Mouse (Mus musculus): ENCODE measurements around the gene Gucy2e. TPM values are rescaled to one million over a fixed set of nuclear protein-coding genes. Genes with fewer than 3 reads are reported as not detected.
A peak's percentile ranks its signal among the peaks of the same experiment; 100 is the strongest.

The Gucy2e gene
- total and polyA plus RNA-seq, 2 experiments from 2014 or later, result 0.07 TPM; not detected in 1

GRCm38 (mm10) chr11:69202469-69203230 lies 34.2 kb downstream of the Gucy2e start:
- Histone ChIP-seq H3K9me3 (replicated peaks; ENCODE audit: control insufficient read depth, low read length) (no peaks in the 10 kb centered on the region), H3K4me3 (ENCODE audit: low read depth, low read length) (no peak overlapping the region), H3K27ac (ENCODE audit: low read depth) (no peak overlapping the region), H3K9ac (replicated peaks; ENCODE audit: low read depth, low read length) (no peak overlapping the region), H3K36me3 (replicated peaks; ENCODE audit: control insufficient read depth, insufficient read depth, low read length) (no peaks in the 10 kb centered on the region), H3K27me3 (ENCODE audit: control insufficient read depth, insufficient read depth, low read length) (peaks cover 6% of the 10 kb centered on the region), H3K4me2 (ENCODE audit: low read depth, low read length) (no peak overlapping the region), H3K4me1 (ENCODE audit: control insufficient read depth, insufficient read depth) (0 out of 2 replicates have a peak, but pooled peaks cover under 1% of the 10 kb centered on the region)
- DNase-seq (ENCODE audit: low spot score) (no peak), ATAC-seq (ENCODE audit: insufficient read depth, low read depth) (no peak)
- WGBS, result 66% methylated on average over 13 of the region's 13 CpGs
- TF ChIP-seq EP300 (IDR thresholded peaks at IDR 0.05; ENCODE audit: low read depth) (no peak), CTCF (IDR thresholded peaks at IDR 0.05; ENCODE audit: low read depth) (no peak)

GRCm38 (mm10) chr11:69200231-69200630 lies 36.6 kb downstream of the Gucy2e start:
- no peak for ATAC-seq (ENCODE audit: insufficient read depth, low read depth)
- no peak for DNase-seq (ENCODE audit: low spot score)
- H3K4me2 ChIP-seq (ENCODE audit: low read depth, low read length), result no peak overlapping the region
- 27% methylated on average over 6 of the region's 6 CpGs for WGBS
- no peaks in the 10 kb centered on the region for H3K9me3 ChIP-seq (replicated peaks; ENCODE audit: control insufficient read depth, low read length)
- H3K27me3 ChIP-seq (ENCODE audit: control insufficient read depth, insufficient read depth, low read length), result peaks cover 17% of the 10 kb centered on the region
- no peaks in the 10 kb centered on the region for H3K36me3 ChIP-seq (replicated peaks; ENCODE audit: control insufficient read depth, insufficient read depth, low read length)
- H3K9ac ChIP-seq (replicated peaks; ENCODE audit: low read depth, low read length), result no peak overlapping the region
- peaks cover 8% of the 10 kb centered on the region for H3K4me1 ChIP-seq (ENCODE audit: control insufficient read depth, insufficient read depth)
- H3K4me3 ChIP-seq (ENCODE audit: low read depth, low read length), result no peak overlapping the region
- no peak overlapping the region for H3K27ac ChIP-seq (ENCODE audit: low read depth)
- no peak for TF ChIP-seq CTCF (IDR thresholded peaks at IDR 0.05; ENCODE audit: low read depth)
- no peak for TF ChIP-seq EP300 (IDR thresholded peaks at IDR 0.05; ENCODE audit: low read depth)

- H3K9me3 ChIP-seq (replicated peaks; ENCODE audit: control insufficient read depth, low read length), result no peaks in the 10 kb centered on the region
- ATAC-seq (ENCODE audit: insufficient read depth, low read depth) (no peak), DNase-seq (ENCODE audit: low spot score) (no peak)
- no peaks in the 10 kb centered on the region for H3K36me3 ChIP-seq (replicated peaks; ENCODE audit: control insufficient read depth, insufficient read depth, low read length)
- H3K4me3 ChIP-seq (ENCODE audit: low read depth, low read length), result no peak overlapping the region
- WGBS, result 85% methylated on average over 1 of the region's 1 CpGs
- TF ChIP-seq CTCF (IDR thresholded peaks at IDR 0.05; ENCODE audit: low read depth) (no peak), EP300 (IDR thresholded peaks at IDR 0.05; ENCODE audit: low read depth) (no peak)
- no peak overlapping the region for H3K27ac ChIP-seq (ENCODE audit: low read depth)
- H3K4me1 ChIP-seq (ENCODE audit: control insufficient read depth, insufficient read depth), result peaks cover 8% of the 10 kb centered on the region
- no peak overlapping the region for H3K9ac ChIP-seq (replicated peaks; ENCODE audit: low read depth, low read length)
- no peak overlapping the region for H3K4me2 ChIP-seq (ENCODE audit: low read depth, low read length)
- peaks cover 17% of the 10 kb centered on the region for H3K27me3 ChIP-seq (ENCODE audit: control insufficient read depth, insufficient read depth, low read length)
Observed at GRCm38 (mm10) chr11:69199251-69199650, 37.6 kb downstream of the Gucy2e start.

- Histone ChIP-seq H3K36me3 (replicated peaks; ENCODE audit: control insufficient read depth, insufficient read depth, low read length) (no peaks in the 10 kb centered on the region), H3K27me3 (ENCODE audit: control insufficient read depth, insufficient read depth, low read length) (peaks cover 17% of the 10 kb centered on the region), H3K9me3 (replicated peaks; ENCODE audit: control insufficient read depth, low read length) (no peaks in the 10 kb centered on the region), H3K27ac (ENCODE audit: low read depth) (no peak within 1 kb of the TSS), H3K4me3 (ENCODE audit: low read depth, low read length) (peak within 1 kb of the TSS; percentile 26), H3K4me1 (ENCODE audit: control insufficient read depth, insufficient read depth) (peaks cover 8% of the 10 kb centered on the region), H3K4me2 (ENCODE audit: low read depth, low read length) (peak within 1 kb of the TSS; percentile 49), H3K9ac (replicated peaks; ENCODE audit: low read depth, low read length) (0 out of 2 replicates have a peak within 1 kb of the TSS, but pooled peaks have one; percentile 23)
- TF ChIP-seq CTCF (IDR thresholded peaks at IDR 0.05; ENCODE audit: low read depth), result no peak
- TF ChIP-seq EP300 (IDR thresholded peaks at IDR 0.05; ENCODE audit: low read depth), result no peak
- 31% methylated on average over 6 of the region's 6 CpGs for WGBS
- DNase-seq (ENCODE audit: low spot score) (no peak), ATAC-seq (ENCODE audit: insufficient read depth, low read depth) (no peak)
Observed at GRCm38 (mm10) chr11:69197743-69198142, 39.1 kb downstream of the Gucy2e start, which contains the start of gene Alox8. TSS of gene Alox8 (minus strand) at chr11:69197843.

GRCm38 (mm10) chr11:69197194-69197593 lies 39.6 kb downstream of the Gucy2e start:
- WGBS, result 0% methylated on average over 14 of the region's 14 CpGs
- DNase-seq (ENCODE audit: low spot score) (no peak), ATAC-seq (ENCODE audit: insufficient read depth, low read depth) (no peak)
- Histone ChIP-seq H3K9me3 (replicated peaks; ENCODE audit: control insufficient read depth, low read length) (no peaks in the 10 kb centered on the region), H3K4me3 (ENCODE audit: low read depth, low read length) (peak overlapping the region; percentile 26), H3K36me3 (replicated peaks; ENCODE audit: control insufficient read depth, insufficient read depth, low read length) (no peaks in the 10 kb centered on the region), H3K4me2 (ENCODE audit: low read depth, low read length) (peak overlapping the region; percentile 49), H3K27ac (ENCODE audit: low read depth) (no peak overlapping the region), H3K27me3 (ENCODE audit: control insufficient read depth, insufficient read depth, low read length) (peaks cover 17% of the 10 kb centered on the region), H3K9ac (replicated peaks; ENCODE audit: low read depth, low read length) (0 out of 2 replicates have a peak overlapping the region, but pooled peaks have one; percentile 23), H3K4me1 (ENCODE audit: control insufficient read depth, insufficient read depth) (peaks cover 8% of the 10 kb centered on the region)
- TF ChIP-seq EP300 (IDR thresholded peaks at IDR 0.05; ENCODE audit: low read depth) (no peak), CTCF (IDR thresholded peaks at IDR 0.05; ENCODE audit: low read depth) (no peak)

Measured in heart, postnatal 0 days (tissue).